Comparison of ENCODE assay signal across 12 mouse cellular contexts in genomic region chr11:115623487-115624070, GRCm38 (mm10). TPM values are rescaled to one million over a fixed set of nuclear protein-coding genes. Genes with fewer than 3 reads are reported as not detected.
A peak's percentile ranks its signal among the peaks of the same experiment; 100 is the strongest.
DNase-seq lines count a peak whose midpoint lies in the region; ATAC-seq and TF ChIP-seq lines count a peak whose summit lies in the region.
"Had no signal": no experiment of that assay in that cellular context is flagged by ENCODE, and none has a peak within 500 bp of the region (broad histone marks: within the 10 kb centered on the region; RNA-seq: fewer than 3 reads in every experiment).

No protein-coding gene starts in this region.

- no peak for TF ChIP-seq POLR2A in heart, adult 2 months (IDR thresholded peaks at IDR 0.05; ENCODE audit: insufficient read depth, low read depth, low read length)
- TF ChIP-seq POLR2A in bone marrow, adult 2 months (IDR thresholded peaks at IDR 0.05; ENCODE audit: borderline replicate concordance, control insufficient read depth, low read depth, low read length) = no peak

- DNase-seq in heart, adult 2 months = no peak
- peak; percentile 44 for DNase-seq in lung, postnatal 0 days (ENCODE audit: low spot score)
- no peak for DNase-seq in lung, postnatal 4 days
- peak; percentile 36 for DNase-seq in retina, postnatal 1 day
- no peak for DNase-seq in c-Kit-positive CD71-positive TER-119-positive erythroid progenitor cells, embryonic 14.5 days (ENCODE audit: low spot score)
- DNase-seq in urinary bladder, postnatal 36 days (ENCODE audit: low spot score in 2 of 2) = no peak
- DNase-seq: cerebellum, adult 11-12 months; heart, postnatal 10 days; thymus, postnatal 25 days had no signal

- H3K9ac ChIP-seq in heart, adult 2 months (ENCODE audit: low read depth, low read length) = no peak overlapping the region
- H3K9ac ChIP-seq in heart, embryonic 11.5 days (ENCODE audit: low read depth, low read length) = no peak overlapping the region
- H3K9ac ChIP-seq in lung, postnatal 0 days (replicated peaks; ENCODE audit: low read depth) = no peak overlapping the region
- H3K9ac ChIP-seq: embryonic facial prominence, embryonic 15.5 days had no signal

- no peak overlapping the region for H3K27ac ChIP-seq in heart, adult 2 months
- H3K27ac ChIP-seq in heart, embryonic 11.5 days (ENCODE audit: low read depth, low read length) = no peak overlapping the region
- H3K27ac ChIP-seq in lung, postnatal 0 days (ENCODE audit: low read length) = no peak overlapping the region
- no peak overlapping the region for H3K27ac ChIP-seq in bone marrow, adult 2 months (ENCODE audit: control insufficient read depth, insufficient read depth, low read depth, low read length, poor library complexity)
- H3K27ac ChIP-seq: embryonic facial prominence, embryonic 15.5 days had no signal

- 76% methylated on average over 9 of the region's 9 CpGs for WGBS in heart, adult 2 months
- 75% methylated on average over 9 of the region's 9 CpGs for WGBS in heart, embryonic 11.5 days (ENCODE audit: insufficient replicate concordance)
- WGBS in lung, postnatal 0 days = 71% methylated on average over 9 of the region's 9 CpGs
- 79% methylated on average over 9 of the region's 9 CpGs for WGBS in bone marrow, adult 2 months

- TF ChIP-seq EP300 in heart, adult 2 months (IDR thresholded peaks at IDR 0.05; ENCODE audit: insufficient read depth, low read depth, low read length) = no peak
- TF ChIP-seq EP300 in lung, postnatal 0 days (IDR thresholded peaks at IDR 0.05) = no peak

- ATAC-seq in heart, embryonic 11.5 days (replicated peaks; ENCODE audit: insufficient number of reproducible peaks, low FRiP score, low TSS enrichment) = no peak
- ATAC-seq in lung, postnatal 0 days = no peak

- no peaks in the 10 kb centered on the region; the same call in 1 of the 2 replicates for H3K4me1 ChIP-seq in heart, adult 2 months (ENCODE audit: control insufficient read depth, insufficient read depth, low read length)
- 0 out of 2 replicates have a peak, but pooled peaks cover 4% of the 10 kb centered on the region for H3K4me1 ChIP-seq in heart, embryonic 11.5 days (ENCODE audit: control insufficient read depth, insufficient read depth, low read length)
- H3K4me1 ChIP-seq in lung, postnatal 0 days (ENCODE audit: insufficient read depth, low read depth, low read length) = no peaks in the 10 kb centered on the region
- no peaks in the 10 kb centered on the region for H3K4me1 ChIP-seq in bone marrow, adult 2 months (ENCODE audit: control insufficient read depth, insufficient read depth, low read length)

- H3K9me3 ChIP-seq in heart, embryonic 11.5 days (replicated peaks; ENCODE audit: control insufficient read depth, low read length) = no peaks in the 10 kb centered on the region
- H3K9me3 ChIP-seq in lung, postnatal 0 days (ENCODE audit: low read length) = no peaks in the 10 kb centered on the region
- H3K9me3 ChIP-seq: embryonic facial prominence, embryonic 15.5 days had no signal

- intact Hi-C loops in heart, adult 2 months (cut with DNase I) = no loop called here

- no peaks in the 10 kb centered on the region; the same call in 1 of the 2 replicates for H3K79me2 ChIP-seq in heart, adult 2 months (replicated peaks; ENCODE audit: control insufficient read depth, insufficient read depth, low read length)

- peak; percentile 53 for TF ChIP-seq CTCF in heart, adult 2 months (IDR thresholded peaks at IDR 0.05)
- peak; percentile 66 for TF ChIP-seq CTCF in lung, postnatal 0 days (IDR thresholded peaks at IDR 0.05)
- 0 out of 2 replicates have a peak, but pooled peaks have one; percentile 7 for TF ChIP-seq CTCF in bone marrow, adult 2 months (IDR thresholded peaks at IDR 0.05; ENCODE audit: control insufficient read depth, insufficient read depth, low read length)

- no peak overlapping the region for H3K4me3 ChIP-seq in heart, adult 2 months
- no peak overlapping the region for H3K4me3 ChIP-seq in heart, embryonic 11.5 days (ENCODE audit: low read depth, low read length)
- no peak overlapping the region for H3K4me3 ChIP-seq in lung, postnatal 0 days (ENCODE audit: low read depth, low read length)
- no peak overlapping the region for H3K4me3 ChIP-seq in bone marrow, adult 2 months (replicated peaks; ENCODE audit: control insufficient read depth, low read depth, low read length)
- H3K4me3 ChIP-seq: embryonic facial prominence, embryonic 15.5 days had no signal

- H3K36me3 ChIP-seq in heart, adult 2 months (ENCODE audit: control insufficient read depth, insufficient read depth, low read length) = no peaks in the 10 kb centered on the region
- peaks cover 11% of the 10 kb centered on the region for H3K36me3 ChIP-seq in heart, embryonic 11.5 days (ENCODE audit: control insufficient read depth, insufficient read depth, low read length)
- peaks cover 13% of the 10 kb centered on the region; the same call in 1 of the 2 replicates for H3K36me3 ChIP-seq in lung, postnatal 0 days (ENCODE audit: insufficient read depth, low read length)

- H3K4me2 ChIP-seq in heart, embryonic 11.5 days = no peak overlapping the region
- H3K4me2 ChIP-seq in lung, postnatal 0 days (replicated peaks; ENCODE audit: low read depth, low read length) = no peak overlapping the region
- H3K4me2 ChIP-seq: embryonic facial prominence, embryonic 15.5 days had no signal

- no peaks in the 10 kb centered on the region for H3K27me3 ChIP-seq in heart, adult 2 months (ENCODE audit: control insufficient read depth, insufficient read depth, low read length)
- no peaks in the 10 kb centered on the region for H3K27me3 ChIP-seq in heart, embryonic 11.5 days (ENCODE audit: control insufficient read depth, insufficient read depth, low read length)
- no peaks in the 10 kb centered on the region for H3K27me3 ChIP-seq in lung, postnatal 0 days (replicated peaks; ENCODE audit: insufficient read depth, low read length)
- H3K27me3 ChIP-seq: embryonic facial prominence, embryonic 15.5 days had no signal

RNA-seq across cellular contexts. Expression of gene Slc25a19, which starts 4.5 kb away (rescaled TPM):
- total RNA-seq in heart, adult 2 months (2021) = 10 to 100 TPM; 32.9 to 40.7 TPM
- polyA plus RNA-seq in heart, adult 2 months (2012; rRNA removed) = 97.1 and 106 TPM in 2 replicates
- polyA plus RNA-seq in heart, embryonic 11.5 days (2014; fragmentation: Nextera tagmentation; extraction: Ambion mirVana) = 35.6 and 35.7 TPM in 2 replicates
- 18.9 and 19.5 TPM in 2 replicates for polyA plus RNA-seq in lung, postnatal 0 days (2015; fragmentation: Nextera tagmentation; extraction: Ambion mirVana)
- polyA plus RNA-seq in bone marrow, adult 2 months (2011; ENCODE audit: insufficient read depth, insufficient read length, low replicate concordance, missing spikeins) = 9.3 and 23.0 TPM in 2 replicates

RNA-seq across cellular contexts. Expression of gene Mif4gd, which starts 10.8 kb away (rescaled TPM):
- 10 to 100 TPM; 51.3 to 54.7 TPM for total RNA-seq in heart, adult 2 months (2021)
- polyA plus RNA-seq in heart, adult 2 months (2012; rRNA removed) = 94.0 and 123 TPM in 2 replicates
- polyA plus RNA-seq in heart, embryonic 11.5 days (2014; fragmentation: Nextera tagmentation; extraction: Ambion mirVana) = 22.7 TPM in 2 replicates
- 74.7 and 78.6 TPM in 2 replicates for polyA plus RNA-seq in lung, postnatal 0 days (2015; fragmentation: Nextera tagmentation; extraction: Ambion mirVana)
- polyA plus RNA-seq in bone marrow, adult 2 months (2011; ENCODE audit: insufficient read depth, insufficient read length, low replicate concordance, missing spikeins) = 65.8 and 86.0 TPM in 2 replicates

RNA-seq across cellular contexts. Expression of gene Gga3, which starts 19.7 kb away (rescaled TPM):
- 10 to 100 TPM; 16.5 to 20.3 TPM for total RNA-seq in heart, adult 2 months (2021)
- 15.4 and 17.1 TPM in 2 replicates for polyA plus RNA-seq in heart, adult 2 months (2012; rRNA removed)
- polyA plus RNA-seq in heart, embryonic 11.5 days (2014; fragmentation: Nextera tagmentation; extraction: Ambion mirVana) = 17.9 and 21.0 TPM in 2 replicates
- polyA plus RNA-seq in lung, postnatal 0 days (2015; fragmentation: Nextera tagmentation; extraction: Ambion mirVana) = 6.8 and 8.1 TPM in 2 replicates
- polyA plus RNA-seq in bone marrow, adult 2 months (2011; ENCODE audit: insufficient read depth, insufficient read length, low replicate concordance, missing spikeins) = 41.5 and 69.6 TPM in 2 replicates

RNA-seq across cellular contexts. Expression of gene Mrps7, which starts 19.9 kb away (rescaled TPM):
- total RNA-seq in heart, adult 2 months (2021) = 10 to 100 TPM; 74.6 to 80.1 TPM
- 33.9 and 40.2 TPM in 2 replicates for polyA plus RNA-seq in heart, adult 2 months (2012; rRNA removed)
- 97.7 and 104 TPM in 2 replicates for polyA plus RNA-seq in heart, embryonic 11.5 days (2014; fragmentation: Nextera tagmentation; extraction: Ambion mirVana)
- 47.4 and 49.2 TPM in 2 replicates for polyA plus RNA-seq in lung, postnatal 0 days (2015; fragmentation: Nextera tagmentation; extraction: Ambion mirVana)
- polyA plus RNA-seq in bone marrow, adult 2 months (2011; ENCODE audit: insufficient read depth, insufficient read length, low replicate concordance, missing spikeins) = 19.3 and 26.7 TPM in 2 replicates

RNA-seq across cellular contexts. Expression of gene Nup85, which starts 59.3 kb away (rescaled TPM):
- 10 to 100 TPM; 19.8 to 20.2 TPM for total RNA-seq in heart, adult 2 months (2021)
- 28.0 and 44.1 TPM in 2 replicates for polyA plus RNA-seq in heart, adult 2 months (2012; rRNA removed)
- 131 and 133 TPM in 2 replicates for polyA plus RNA-seq in heart, embryonic 11.5 days (2014; fragmentation: Nextera tagmentation; extraction: Ambion mirVana)
- 38.4 and 44.2 TPM in 2 replicates for polyA plus RNA-seq in lung, postnatal 0 days (2015; fragmentation: Nextera tagmentation; extraction: Ambion mirVana)
- 111 and 163 TPM in 2 replicates for polyA plus RNA-seq in bone marrow, adult 2 months (2011; ENCODE audit: insufficient read depth, insufficient read length, low replicate concordance, missing spikeins)

Comparison
In these comparisons a context has a peak if more than half of its experiments do, and no peak if none do; other contexts are left out.
1. DNase-seq: peak in lung, postnatal 0 days (single experiment) and retina, postnatal 1 day (single experiment); none in heart, adult 2 months (0 of 2), lung, postnatal 4 days (0 of 2), c-Kit-positive CD71-positive TER-119-positive erythroid progenitor cells, embryonic 14.5 days (single experiment) and urinary bladder, postnatal 36 days (0 of 2).
2. CTCF ChIP-seq: peak in every context shown above with its lines; median percentile 66 in lung, postnatal 0 days; 53 in heart, adult 2 months; 7 in bone marrow, adult 2 months.